Mouse (Mus musculus): Measurements from ENCODE around the gene Gm42517. TPM values are rescaled to one million over a fixed set of nuclear protein-coding genes. Genes with fewer than 3 reads are reported as not detected.

Gm42517 gene
- 0.06 and 0.07 TPM in 2 replicates for polyA plus RNA-seq (2015; fragmentation: Nextera tagmentation; extraction: Ambion mirVana)

GRCm38 (mm10) chr5:108367871-108368332 lies at the start of gene Gm42517:
Gene Gm42517 (minus strand): TSS chr5:108367922.
- DNase-seq (ENCODE audit: low spot score) (no peak), ATAC-seq (no peak)
- WGBS, result under 1% methylated on average over 7 of the region's 36 CpGs
- no peaks in the 10 kb centered on the region for H3K36me3 ChIP-seq (ENCODE audit: insufficient read depth, low read length)
- H3K4me2 ChIP-seq (replicated peaks; ENCODE audit: low read depth, low read length), result peak within 1 kb of the TSS; percentile 92
- H3K4me3 ChIP-seq (ENCODE audit: low read depth, low read length), result peak within 1 kb of the TSS; percentile 54
- no peak for TF ChIP-seq EP300 (IDR thresholded peaks at IDR 0.05)
- TF ChIP-seq CTCF (IDR thresholded peaks at IDR 0.05), result no peak
- no peak within 1 kb of the TSS for H3K27ac ChIP-seq (ENCODE audit: low read length)
- peaks cover 66% of the 10 kb centered on the region for H3K27me3 ChIP-seq (replicated peaks; ENCODE audit: insufficient read depth, low read length)
- peaks cover 14% of the 10 kb centered on the region; the same call in 1 of the 2 replicates for H3K4me1 ChIP-seq (ENCODE audit: insufficient read depth, low read depth, low read length)
- H3K9ac ChIP-seq (replicated peaks; ENCODE audit: low read depth), result no peak within 1 kb of the TSS
- H3K9me3 ChIP-seq (ENCODE audit: low read length), result no peaks in the 10 kb centered on the region

- Histone ChIP-seq H3K4me2 (replicated peaks; ENCODE audit: low read depth, low read length) (no peak overlapping the region), H3K4me3 (ENCODE audit: low read depth, low read length) (no peak overlapping the region), H3K27me3 (replicated peaks; ENCODE audit: insufficient read depth, low read length) (no peaks in the 10 kb centered on the region), H3K9me3 (ENCODE audit: low read length) (no peaks in the 10 kb centered on the region), H3K9ac (replicated peaks; ENCODE audit: low read depth) (no peak overlapping the region), H3K36me3 (ENCODE audit: insufficient read depth, low read length) (no peaks in the 10 kb centered on the region), H3K27ac (ENCODE audit: low read length) (no peak overlapping the region), H3K4me1 (ENCODE audit: insufficient read depth, low read depth, low read length) (no peaks in the 10 kb centered on the region)
- 45% methylated on average over 2 of the region's 2 CpGs for WGBS
- TF ChIP-seq CTCF (IDR thresholded peaks at IDR 0.05) (no peak), EP300 (IDR thresholded peaks at IDR 0.05) (no peak)
- DNase-seq (ENCODE audit: low spot score) (no peak), ATAC-seq (no peak)
Observed at GRCm38 (mm10) chr5:108414711-108415110, 47.0 kb upstream of the Gm42517 start.

GRCm38 (mm10) chr5:108406977-108407376 lies 39.3 kb upstream of the Gm42517 start:
- Histone ChIP-seq H3K4me2 (replicated peaks; ENCODE audit: low read depth, low read length) (no peak overlapping the region), H3K9ac (replicated peaks; ENCODE audit: low read depth) (no peak overlapping the region), H3K4me3 (ENCODE audit: low read depth, low read length) (no peak overlapping the region), H3K27me3 (replicated peaks; ENCODE audit: insufficient read depth, low read length) (no peaks in the 10 kb centered on the region), H3K9me3 (ENCODE audit: low read length) (no peaks in the 10 kb centered on the region), H3K27ac (ENCODE audit: low read length) (no peak overlapping the region), H3K36me3 (ENCODE audit: insufficient read depth, low read length) (no peaks in the 10 kb centered on the region), H3K4me1 (ENCODE audit: insufficient read depth, low read depth, low read length) (no peaks in the 10 kb centered on the region)
- TF ChIP-seq CTCF (IDR thresholded peaks at IDR 0.05) (no peak), EP300 (IDR thresholded peaks at IDR 0.05) (no peak)
- ATAC-seq (no peak), DNase-seq (ENCODE audit: low spot score) (no peak)
- WGBS, result 68% methylated on average over 2 of the region's 2 CpGs

GRCm38 (mm10) chr5:108405460-108405859 lies 37.7 kb upstream of the Gm42517 start:
- Histone ChIP-seq H3K4me3 (ENCODE audit: low read depth, low read length) (no peak overlapping the region), H3K4me2 (replicated peaks; ENCODE audit: low read depth, low read length) (no peak overlapping the region), H3K36me3 (ENCODE audit: insufficient read depth, low read length) (no peaks in the 10 kb centered on the region), H3K4me1 (ENCODE audit: insufficient read depth, low read depth, low read length) (no peaks in the 10 kb centered on the region), H3K27me3 (replicated peaks; ENCODE audit: insufficient read depth, low read length) (no peaks in the 10 kb centered on the region), H3K9me3 (ENCODE audit: low read length) (no peaks in the 10 kb centered on the region), H3K9ac (replicated peaks; ENCODE audit: low read depth) (no peak overlapping the region), H3K27ac (ENCODE audit: low read length) (no peak overlapping the region)
- ATAC-seq, result no peak
- TF ChIP-seq EP300 (IDR thresholded peaks at IDR 0.05), result no peak
- no peak for TF ChIP-seq CTCF (IDR thresholded peaks at IDR 0.05)
- 38% methylated on average over 1 of the region's 1 CpGs for WGBS
- DNase-seq (ENCODE audit: low spot score), result no peak

- no peak for TF ChIP-seq CTCF (IDR thresholded peaks at IDR 0.05)
- no peak for TF ChIP-seq EP300 (IDR thresholded peaks at IDR 0.05)
- no peaks in the 10 kb centered on the region for H3K9me3 ChIP-seq (ENCODE audit: low read length)
- H3K27me3 ChIP-seq (replicated peaks; ENCODE audit: insufficient read depth, low read length), result no peaks in the 10 kb centered on the region
- H3K36me3 ChIP-seq (ENCODE audit: insufficient read depth, low read length), result no peaks in the 10 kb centered on the region
- no peak overlapping the region for H3K9ac ChIP-seq (replicated peaks; ENCODE audit: low read depth)
- DNase-seq (ENCODE audit: low spot score) (no peak), ATAC-seq (no peak)
- H3K27ac ChIP-seq (ENCODE audit: low read length), result no peak overlapping the region
- H3K4me1 ChIP-seq (ENCODE audit: insufficient read depth, low read depth, low read length), result no peaks in the 10 kb centered on the region
- 57% methylated on average over 4 of the region's 4 CpGs for WGBS
- no peak overlapping the region for H3K4me2 ChIP-seq (replicated peaks; ENCODE audit: low read depth, low read length)
- H3K4me3 ChIP-seq (ENCODE audit: low read depth, low read length), result no peak overlapping the region
Observed at GRCm38 (mm10) chr5:108403453-108403852, 35.7 kb upstream of the Gm42517 start.

- Histone ChIP-seq H3K27ac (ENCODE audit: low read length) (no peak overlapping the region), H3K4me1 (ENCODE audit: insufficient read depth, low read depth, low read length) (no peaks in the 10 kb centered on the region), H3K4me2 (replicated peaks; ENCODE audit: low read depth, low read length) (no peak overlapping the region), H3K4me3 (ENCODE audit: low read depth, low read length) (no peak overlapping the region), H3K27me3 (replicated peaks; ENCODE audit: insufficient read depth, low read length) (no peaks in the 10 kb centered on the region), H3K36me3 (ENCODE audit: insufficient read depth, low read length) (no peaks in the 10 kb centered on the region), H3K9me3 (ENCODE audit: low read length) (no peaks in the 10 kb centered on the region), H3K9ac (replicated peaks; ENCODE audit: low read depth) (no peak overlapping the region)
- DNase-seq (ENCODE audit: low spot score) (no peak), ATAC-seq (no peak)
- WGBS, result 62% methylated on average over 3 of the region's 3 CpGs
- TF ChIP-seq EP300 (IDR thresholded peaks at IDR 0.05) (no peak), CTCF (IDR thresholded peaks at IDR 0.05) (no peak)
Observed at GRCm38 (mm10) chr5:108389744-108390143, 22.0 kb upstream of the Gm42517 start.

- WGBS, result 63% methylated on average over 7 of the region's 7 CpGs
- H3K9ac ChIP-seq (replicated peaks; ENCODE audit: low read depth), result no peak within 1 kb of the TSS
- DNase-seq (ENCODE audit: low spot score) (no peak), ATAC-seq (no peak)
- no peaks in the 10 kb centered on the region for H3K36me3 ChIP-seq (ENCODE audit: insufficient read depth, low read length)
- no peaks in the 10 kb centered on the region for H3K9me3 ChIP-seq (ENCODE audit: low read length)
- H3K4me2 ChIP-seq (replicated peaks; ENCODE audit: low read depth, low read length), result no peak within 1 kb of the TSS
- H3K4me3 ChIP-seq (ENCODE audit: low read depth, low read length), result no peak within 1 kb of the TSS
- no peak for TF ChIP-seq EP300 (IDR thresholded peaks at IDR 0.05)
- TF ChIP-seq CTCF (IDR thresholded peaks at IDR 0.05), result no peak
- H3K27ac ChIP-seq (ENCODE audit: low read length), result no peak within 1 kb of the TSS
- H3K4me1 ChIP-seq (ENCODE audit: insufficient read depth, low read depth, low read length), result no peaks in the 10 kb centered on the region
- H3K27me3 ChIP-seq (replicated peaks; ENCODE audit: insufficient read depth, low read length), result no peaks in the 10 kb centered on the region
Observed at GRCm38 (mm10) chr5:108388201-108388600, 20.5 kb upstream of the Gm42517 start, which contains the start of gene Pde6b. Gene Pde6b (plus strand): TSS chr5:108388391.

All from lung, postnatal 0 days (tissue).